Mouse (Mus musculus) heart, embryonic 16.5 days (tissue): ENCODE results near the gene Prkcz. TPM values are rescaled to one million over a fixed set of nuclear protein-coding genes. Genes with fewer than 3 reads are reported as not detected.

Source experiments
- ATAC-seq: fragments of 200-750 bp; cut with Nextera tagmentation; replicated peaks from 2 replicates; pipeline ENCODE4 v1.8.0; 2017; ENCODE audit warnings: moderate number of reproducible peaks; ENCODE audit not compliant: insufficient read depth, low FRiP score; ENCODE audit errors: extremely low read depth
- H3K27ac ChIP-seq: fragments of 300-500 bp; sonication (generic); 2 replicates; pipeline ENCODE4 v1.5.1; 2014; ENCODE audit warnings: mild to moderate bottlenecking, low read length, control low read depth, moderate library complexity
- H3K27me3 ChIP-seq: fragments of 300-500 bp; sonication (generic); 2 replicates; pipeline ENCODE4 v1.6.1; 2014; ENCODE audit warnings: low read length, mixed read lengths; ENCODE audit not compliant: control insufficient read depth, insufficient read depth
- H3K36me3 ChIP-seq: fragments of 300-500 bp; sonication (generic); 2 replicates; pipeline ENCODE4 v1.6.1; 2014; ENCODE audit not compliant: control insufficient read depth, insufficient read depth
- H3K4me1 ChIP-seq: fragments of 300-500 bp; sonication (generic); 2 replicates; pipeline ENCODE4 v1.6.1; 2014; ENCODE audit warnings: low read length, mixed read lengths; ENCODE audit not compliant: control insufficient read depth, insufficient read depth
- H3K4me2 ChIP-seq: fragments of 300-500 bp; sonication (generic); 2 replicates; pipeline ENCODE4 v1.6.1; 2014; ENCODE audit warnings: low read depth, mild to moderate bottlenecking, control low read depth, low read length
- H3K4me3 ChIP-seq: fragments of 300-500 bp; sonication (generic); 2 replicates; pipeline ENCODE4 v1.5.1; 2014; ENCODE audit warnings: mild to moderate bottlenecking, control low read depth, low read length
- H3K9ac ChIP-seq: fragments of 300-500 bp; sonication (generic); 2 replicates; pipeline ENCODE4 v1.6.1; 2014; ENCODE audit warnings: low read length, control low read depth
- H3K9me3 ChIP-seq: fragments of 300-500 bp; sonication (generic); replicated peaks from 2 replicates; pipeline ENCODE4 v1.6.1; 2016; ENCODE audit warnings: low read length; ENCODE audit not compliant: control insufficient read depth
- WGBS: fragments of 180-500 bp; shearing (Covaris S2); extraction: QIAGEN DNeasy Blood & Tissue Kit; methylation state at CpG from one replicate; pipeline ENCODE4 v1.1.7; 2014; 5-methylcytosine and 5-hydroxymethylcytosine counted together
- polyA plus RNA-seq: library from polyadenylated mRNA; unstranded; fragments of >200 nt; fragmentation: Nextera tagmentation; extraction: Ambion mirVana; gene quantifications from 2 replicates; pipeline ENCODE4 v1.2.1, GENCODE M21; 2015

Gene Prkcz
- 6.1 and 7.1 TPM in 2 replicates for polyA plus RNA-seq

- Histone ChIP-seq H3K36me3 (no peaks in the 10 kb centered on the region), H3K4me3 (peak within 1 kb of the TSS; percentile 55), H3K9ac (peak within 1 kb of the TSS; percentile 24), H3K4me1 (no peaks in the 10 kb centered on the region), H3K4me2 (peak within 1 kb of the TSS; percentile 68), H3K27ac (no peak within 1 kb of the TSS), H3K27me3 (peaks cover 58% of the 10 kb centered on the region), H3K9me3 (no peaks in the 10 kb centered on the region)
- ATAC-seq = peak; percentile 94
- 1% methylated on average over 51 of the region's 51 CpGs for WGBS
These were observed at the start of gene Prkcz for GRCm38 (mm10) chr4:155361303-155361791. Gene Prkcz (minus strand): TSS chr4:155361361.

DNA sequence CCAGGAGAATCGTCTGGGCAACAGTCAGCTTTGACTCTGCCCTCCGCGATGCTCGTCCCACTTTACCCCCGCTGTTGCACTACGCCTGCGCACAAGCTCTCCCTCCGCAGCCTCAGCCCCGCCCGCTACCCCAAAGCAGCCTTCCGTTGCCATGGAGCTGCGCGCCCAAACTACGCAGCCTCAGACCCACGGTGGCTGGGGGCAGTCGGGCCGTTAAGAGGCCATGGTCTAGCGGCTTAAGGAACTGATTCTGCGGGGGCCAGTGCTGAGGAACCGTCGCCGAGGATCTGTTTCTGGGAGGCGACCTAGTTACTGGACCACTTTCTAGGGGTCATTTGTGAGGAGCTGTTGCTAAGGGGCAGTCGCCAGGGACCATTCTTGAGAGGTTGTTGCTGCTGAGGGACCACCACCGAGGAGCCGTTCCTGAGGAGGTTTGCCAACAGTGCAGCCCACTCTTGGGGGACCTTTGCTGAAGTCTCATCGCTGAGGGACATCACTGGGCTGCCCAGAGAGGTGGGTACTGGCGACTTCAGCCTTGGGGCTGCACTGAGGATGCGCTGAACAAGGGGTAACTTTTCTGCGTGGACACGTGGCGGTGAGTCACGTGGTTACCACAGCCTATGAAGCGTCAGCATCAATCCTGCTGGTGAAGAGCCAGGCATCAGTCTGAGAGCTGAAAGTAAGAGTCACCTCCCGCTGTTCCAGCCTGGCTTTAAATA lies 48.1 kb upstream of the Prkcz start, which contains the start of gene Cfap74:
Gene Cfap74 (plus strand): TSS at position 133 of the 719 bp plus-strand sequence.
- H3K27ac ChIP-seq = no peak within 1 kb of the TSS
- no peaks in the 10 kb centered on the region for H3K36me3 ChIP-seq
- WGBS = 2% methylated on average over 35 of the region's 35 CpGs

DNA sequence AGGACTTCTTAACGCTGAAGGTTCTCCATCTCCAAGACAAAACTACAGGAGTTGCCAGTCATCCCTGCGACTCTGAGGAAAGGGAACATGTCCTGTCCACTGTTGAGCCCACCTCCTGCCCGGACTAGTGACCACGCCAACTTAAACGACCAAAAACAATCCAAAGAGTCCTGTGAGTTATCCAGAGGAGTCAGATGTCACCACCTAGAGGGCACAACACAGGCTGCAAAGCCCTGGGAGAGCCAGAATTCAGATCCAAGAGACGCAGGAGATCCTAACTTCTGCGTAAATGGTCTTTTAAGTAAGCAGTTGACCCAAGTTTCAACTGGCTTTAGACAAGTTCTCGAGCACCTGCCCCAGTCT lies 47.5 kb upstream of the Prkcz start:
- H3K4me3 ChIP-seq = peak overlapping the region; percentile 57
- peaks cover 9% of the 10 kb centered on the region for H3K27me3 ChIP-seq
- WGBS = 3% methylated on average over 8 of the region's 8 CpGs
- no peak overlapping the region for H3K27ac ChIP-seq
- peaks cover 4% of the 10 kb centered on the region; the same call in 1 of the 2 replicates for H3K9me3 ChIP-seq
- peak overlapping the region; percentile 88 for H3K4me2 ChIP-seq
- H3K9ac ChIP-seq = no peak overlapping the region
- peaks cover 4% of the 10 kb centered on the region; the same call in 1 of the 2 replicates for H3K4me1 ChIP-seq
- ATAC-seq = no peak; the same call in 1 of the 2 replicates
- no peaks in the 10 kb centered on the region for H3K36me3 ChIP-seq

More for the DNA sequence above, 48.1 kb upstream of the Prkcz start, which contains the start of gene Cfap74:
- Histone ChIP-seq H3K9ac (peak within 1 kb of the TSS; percentile 58; the same call in 1 of the 2 replicates), H3K4me3 (peak within 1 kb of the TSS; percentile 57), H3K9me3 (peaks cover 3% of the 10 kb centered on the region; the same call in 1 of the 2 replicates), H3K4me1 (peaks cover 4% of the 10 kb centered on the region; the same call in 1 of the 2 replicates), H3K27me3 (peaks cover 9% of the 10 kb centered on the region), H3K4me2 (peak within 1 kb of the TSS; percentile 88)
- ATAC-seq = peak; percentile 79

DNA sequence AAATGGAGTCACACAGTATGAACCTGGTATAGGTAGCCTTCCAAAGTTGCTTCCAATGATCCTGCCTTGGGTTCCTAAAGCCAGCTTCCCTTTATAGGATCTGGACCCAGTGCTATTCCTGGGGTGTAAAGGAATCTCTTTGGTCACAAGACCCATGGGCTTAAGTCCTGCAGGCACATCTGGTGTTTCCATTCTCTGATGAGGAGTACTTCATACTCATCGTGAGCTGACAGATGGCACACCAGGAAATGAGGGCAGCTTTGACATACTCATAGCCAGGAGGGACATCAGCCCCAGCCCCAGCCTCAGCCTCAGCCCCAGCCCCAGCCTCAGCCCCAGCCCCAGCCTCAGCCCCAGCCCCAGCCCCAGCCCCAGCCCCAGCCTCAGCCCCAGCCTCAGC lies 41.3 kb upstream of the Prkcz start:
- no peaks in the 10 kb centered on the region; the same call in 1 of the 2 replicates for H3K4me1 ChIP-seq
- ATAC-seq = no peak
- H3K4me2 ChIP-seq = no peak overlapping the region
- H3K27me3 ChIP-seq = peaks cover 13% of the 10 kb centered on the region
- H3K36me3 ChIP-seq = no peaks in the 10 kb centered on the region
- H3K4me3 ChIP-seq = no peak overlapping the region
- H3K9ac ChIP-seq = no peak overlapping the region
- WGBS = 63% methylated on average over 1 of the region's 1 CpGs
- peaks cover 4% of the 10 kb centered on the region; the same call in 1 of the 2 replicates for H3K9me3 ChIP-seq
- no peak overlapping the region for H3K27ac ChIP-seq

- 65% methylated on average over 7 of the region's 7 CpGs for WGBS
- Histone ChIP-seq H3K27me3 (peaks cover 23% of the 10 kb centered on the region), H3K4me1 (no peaks in the 10 kb centered on the region; the same call in 1 of the 2 replicates), H3K9ac (no peak overlapping the region), H3K36me3 (no peaks in the 10 kb centered on the region), H3K4me2 (no peak overlapping the region), H3K27ac (no peak overlapping the region), H3K4me3 (no peak overlapping the region), H3K9me3 (peaks cover 4% of the 10 kb centered on the region; the same call in 1 of the 2 replicates)
- no peak for ATAC-seq
These were observed 40.0 kb upstream of the Prkcz start for GRCm38 (mm10) chr4:155401121-155401520.

- Histone ChIP-seq H3K36me3 (no peaks in the 10 kb centered on the region), H3K4me2 (peak overlapping the region; percentile 57), H3K9ac (no peak overlapping the region), H3K4me3 (peak overlapping the region; percentile 33; the same call in 1 of the 2 replicates), H3K4me1 (no peaks in the 10 kb centered on the region; the same call in 1 of the 2 replicates), H3K27ac (no peak overlapping the region), H3K27me3 (peaks cover 33% of the 10 kb centered on the region), H3K9me3 (no peaks in the 10 kb centered on the region)
- no peak for ATAC-seq
- WGBS = 4% methylated on average over 9 of the region's 9 CpGs
These were observed 37.0 kb upstream of the Prkcz start for GRCm38 (mm10) chr4:155398222-155398540.

- ATAC-seq = peak; percentile 58
- H3K27ac ChIP-seq = no peak within 1 kb of the TSS
- H3K4me3 ChIP-seq = peak within 1 kb of the TSS; percentile 33
- H3K4me1 ChIP-seq = no peaks in the 10 kb centered on the region; the same call in 1 of the 2 replicates
- no peaks in the 10 kb centered on the region for H3K36me3 ChIP-seq
- no peaks in the 10 kb centered on the region for H3K9me3 ChIP-seq
- peak within 1 kb of the TSS; percentile 57 for H3K4me2 ChIP-seq
- H3K9ac ChIP-seq = no peak within 1 kb of the TSS
- peaks cover 33% of the 10 kb centered on the region for H3K27me3 ChIP-seq
- 1% methylated on average over 57 of the region's 57 CpGs for WGBS
These were observed 36.5 kb upstream of the Prkcz start, which contains the start of gene Gabrd for GRCm38 (mm10) chr4:155397511-155398221. Gene Gabrd (minus strand): TSS chr4:155398112.

DNA sequence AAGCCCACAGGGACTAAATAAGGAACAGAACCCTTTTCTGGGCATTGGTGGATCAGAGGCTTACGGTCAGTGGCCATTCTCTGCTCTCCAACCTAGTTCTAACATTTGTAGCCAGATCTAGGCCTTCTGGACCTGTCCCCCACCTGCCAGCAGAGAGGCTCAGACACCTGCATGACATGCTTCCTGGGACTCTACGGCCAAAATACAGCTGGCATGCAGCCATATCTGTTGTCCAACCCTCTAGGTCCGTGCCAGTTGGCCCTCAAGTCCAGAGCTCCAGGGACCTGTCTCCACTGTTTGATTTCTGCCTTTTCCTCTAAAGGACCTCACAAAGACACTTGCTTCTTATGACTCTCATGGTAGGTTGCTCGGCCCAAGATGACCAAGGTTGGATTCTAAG lies 35.6 kb upstream of the Prkcz start:
- H3K36me3 ChIP-seq = no peaks in the 10 kb centered on the region
- no peak for ATAC-seq
- H3K4me2 ChIP-seq = no peak overlapping the region
- no peak overlapping the region for H3K27ac ChIP-seq
- H3K4me3 ChIP-seq = no peak overlapping the region
- H3K9me3 ChIP-seq = no peaks in the 10 kb centered on the region
- no peak overlapping the region for H3K9ac ChIP-seq
- no peaks in the 10 kb centered on the region; the same call in 1 of the 2 replicates for H3K4me1 ChIP-seq
- 75% methylated on average over 4 of the region's 4 CpGs for WGBS
- H3K27me3 ChIP-seq = peaks cover 33% of the 10 kb centered on the region
